Comparison of ENCODE assay signal across 11 mouse cellular contexts in genomic region chr13:113044876-113045275, GRCm38 (mm10). TPM values are rescaled to one million over a fixed set of nuclear protein-coding genes. Genes with fewer than 3 reads are reported as not detected.
DNase-seq lines count a peak whose midpoint lies in the region; ATAC-seq lines count a peak whose summit lies in the region.
"Had no signal": no experiment of that assay in that cellular context is flagged by ENCODE, and none has a peak within 500 bp of the region (broad histone marks: within the 10 kb centered on the region; RNA-seq: fewer than 3 reads in every experiment).

No protein-coding gene starts in this region.

- 30% methylated on average over 3 of the region's 3 CpGs for WGBS in kidney, embryonic 15.5 days
- WGBS in forebrain, embryonic 10.5 days, result 90% methylated on average over 3 of the region's 3 CpGs
- WGBS in intestine, embryonic 14.5 days, result 29% methylated on average over 3 of the region's 3 CpGs
- 74% methylated on average over 3 of the region's 3 CpGs for WGBS in neural tube, embryonic 12.5 days

- no peak overlapping the region for H3K27ac ChIP-seq in kidney, embryonic 15.5 days
- H3K27ac ChIP-seq in forebrain, embryonic 10.5 days, result no peak overlapping the region
- no peak overlapping the region for H3K27ac ChIP-seq in intestine, embryonic 14.5 days (ENCODE audit: low read depth)
- no peak overlapping the region for H3K27ac ChIP-seq in neural tube, embryonic 12.5 days

- peak overlapping the region; percentile 53; the same call in 1 of the 2 replicates for H3K9ac ChIP-seq in kidney, embryonic 15.5 days
- peak overlapping the region; percentile 78 for H3K9ac ChIP-seq in intestine, embryonic 14.5 days (ENCODE audit: low read length)
- H3K9ac ChIP-seq in neural tube, embryonic 12.5 days, result no peak overlapping the region

- ATAC-seq in kidney, embryonic 15.5 days (replicated peaks; ENCODE audit: low FRiP score), result no peak
- no peak for ATAC-seq in intestine, embryonic 14.5 days (replicated peaks; ENCODE audit: low FRiP score, low TSS enrichment, low read depth)
- ATAC-seq in neural tube, embryonic 12.5 days (ENCODE audit: low FRiP score, low read depth), result no peak

- peak overlapping the region; percentile 67 for H3K4me3 ChIP-seq in kidney, embryonic 15.5 days (replicated peaks)
- peak overlapping the region; percentile 65 for H3K4me3 ChIP-seq in forebrain, embryonic 10.5 days
- H3K4me3 ChIP-seq in intestine, embryonic 14.5 days (ENCODE audit: low read depth, low read length), result peak overlapping the region; percentile 61
- H3K4me3 ChIP-seq in neural tube, embryonic 12.5 days, result peak overlapping the region; percentile 42; the same call in 1 of the 2 replicates

- H3K4me2 ChIP-seq in kidney, embryonic 15.5 days, result peak overlapping the region; percentile 61
- H3K4me2 ChIP-seq in intestine, embryonic 14.5 days (ENCODE audit: low read length), result peak overlapping the region; percentile 51
- H3K4me2 ChIP-seq in neural tube, embryonic 12.5 days (replicated peaks), result peak overlapping the region; percentile 55

- H3K36me3 ChIP-seq in kidney, embryonic 15.5 days, result peaks cover 18% of the 10 kb centered on the region
- peaks cover 34% of the 10 kb centered on the region for H3K36me3 ChIP-seq in forebrain, embryonic 10.5 days (replicated peaks)
- H3K36me3 ChIP-seq in intestine, embryonic 14.5 days (ENCODE audit: control insufficient read depth, insufficient read depth, low read length), result peaks cover 19% of the 10 kb centered on the region
- H3K36me3 ChIP-seq in neural tube, embryonic 12.5 days, result no peaks in the 10 kb centered on the region
- H3K36me3 ChIP-seq: G1E had no signal

- 0 out of 2 replicates have a peak, but pooled peaks cover 4% of the 10 kb centered on the region for H3K27me3 ChIP-seq in kidney, embryonic 15.5 days
- no peaks in the 10 kb centered on the region for H3K27me3 ChIP-seq in forebrain, embryonic 10.5 days (ENCODE audit: poor library complexity, severe bottlenecking)
- H3K27me3 ChIP-seq in intestine, embryonic 14.5 days (replicated peaks; ENCODE audit: control insufficient read depth, insufficient read depth, low read length), result no peaks in the 10 kb centered on the region
- no peaks in the 10 kb centered on the region for H3K27me3 ChIP-seq in neural tube, embryonic 12.5 days (replicated peaks)

- H3K9me3 ChIP-seq in kidney, embryonic 15.5 days (replicated peaks), result no peaks in the 10 kb centered on the region
- no peaks in the 10 kb centered on the region for H3K9me3 ChIP-seq in forebrain, embryonic 10.5 days
- H3K9me3 ChIP-seq in intestine, embryonic 14.5 days (ENCODE audit: control insufficient read depth, low read length), result no peaks in the 10 kb centered on the region
- H3K9me3 ChIP-seq in neural tube, embryonic 12.5 days, result no peaks in the 10 kb centered on the region
- H3K9me3 ChIP-seq: G1E had no signal

- peaks cover 20% of the 10 kb centered on the region for H3K4me1 ChIP-seq in kidney, embryonic 15.5 days
- H3K4me1 ChIP-seq in forebrain, embryonic 10.5 days, result peaks cover 13% of the 10 kb centered on the region
- H3K4me1 ChIP-seq in intestine, embryonic 14.5 days (replicated peaks; ENCODE audit: control insufficient read depth, insufficient read depth, low read length), result peaks cover 8% of the 10 kb centered on the region; the same call in 1 of the 2 replicates
- H3K4me1 ChIP-seq in neural tube, embryonic 12.5 days, result 0 out of 2 replicates have a peak, but pooled peaks cover 8% of the 10 kb centered on the region

- DNase-seq in kidney, adult 9 months, result no peak
- DNase-seq in forebrain, embryonic 10.5 days (ENCODE audit: extremely low spot score, low spot score), result no peak
- DNase-seq in intestine, embryonic 14.5 days (ENCODE audit: low spot score), result no peak
- no peak for DNase-seq in gastrocnemius, postnatal 25 days
- no peak for DNase-seq in retina, embryonic 14.5 days (ENCODE audit: low spot score)
- no peak for DNase-seq in kidney, postnatal 10 days

RNA-seq across cellular contexts. Expression of gene Gpx8, which starts 1.3 kb away (rescaled TPM):
- 161 TPM in 2 replicates for polyA plus RNA-seq in kidney, embryonic 15.5 days (2015; fragmentation: Nextera tagmentation; extraction: Ambion mirVana)
- 78.8 and 85.3 TPM in 2 replicates for polyA plus RNA-seq in forebrain, embryonic 10.5 days (2016; fragmentation: Nextera tagmentation; extraction: Ambion mirVana)
- 127 and 142 TPM in 2 replicates for polyA plus RNA-seq in intestine, embryonic 14.5 days (2014; fragmentation: Nextera tagmentation; extraction: Ambion mirVana)
- 91.5 and 93.3 TPM in 2 replicates for polyA plus RNA-seq in neural tube, embryonic 12.5 days (2016; fragmentation: Nextera tagmentation; extraction: Ambion mirVana)
- 10 to 100 TPM; 10.3 to 16.3 TPM for total RNA-seq in gastrocnemius, postnatal 25 days (2021)
- polyA plus RNA-seq: G1E had no signal

RNA-seq across cellular contexts. Expression of gene Cdc20b, which starts 10.0 kb away (rescaled TPM):
- polyA plus RNA-seq in kidney, embryonic 15.5 days (2015; fragmentation: Nextera tagmentation; extraction: Ambion mirVana), result not detected in 2 replicates
- polyA plus RNA-seq in forebrain, embryonic 10.5 days (2016; fragmentation: Nextera tagmentation; extraction: Ambion mirVana), result 0.31 TPM in 1 of 2 replicates, not detected in the other
- polyA plus RNA-seq in intestine, embryonic 14.5 days (2014; fragmentation: Nextera tagmentation; extraction: Ambion mirVana), result not detected in 2 replicates
- not detected in 2 replicates for polyA plus RNA-seq in neural tube, embryonic 12.5 days (2016; fragmentation: Nextera tagmentation; extraction: Ambion mirVana)
- total RNA-seq in gastrocnemius, postnatal 25 days (2021), result not detected
- total RNA-seq: G1E had no signal
- polyA plus RNA-seq: G1E had no signal

RNA-seq across cellular contexts. Expression of gene Mcidas, which starts 51.2 kb away (rescaled TPM):
- not detected in 2 replicates for polyA plus RNA-seq in kidney, embryonic 15.5 days (2015; fragmentation: Nextera tagmentation; extraction: Ambion mirVana)
- polyA plus RNA-seq in forebrain, embryonic 10.5 days (2016; fragmentation: Nextera tagmentation; extraction: Ambion mirVana), result 1.3 and 2.0 TPM in 2 replicates
- 0.07 TPM in 1 of 2 replicates, not detected in the other for polyA plus RNA-seq in intestine, embryonic 14.5 days (2014; fragmentation: Nextera tagmentation; extraction: Ambion mirVana)
- polyA plus RNA-seq in neural tube, embryonic 12.5 days (2016; fragmentation: Nextera tagmentation; extraction: Ambion mirVana), result 0.08 TPM in 1 of 2 replicates, not detected in the other
- not detected for total RNA-seq in gastrocnemius, postnatal 25 days (2021)
- polyA plus RNA-seq: G1E; testis, adult 2 months had no signal

RNA-seq across cellular contexts. Expression of gene Gzma, which starts 55.9 kb away (rescaled TPM):
- not detected in 2 replicates for polyA plus RNA-seq in kidney, embryonic 15.5 days (2015; fragmentation: Nextera tagmentation; extraction: Ambion mirVana)
- polyA plus RNA-seq in forebrain, embryonic 10.5 days (2016; fragmentation: Nextera tagmentation; extraction: Ambion mirVana), result not detected in 2 replicates
- 0.62 and 0.77 TPM in 2 replicates for polyA plus RNA-seq in intestine, embryonic 14.5 days (2014; fragmentation: Nextera tagmentation; extraction: Ambion mirVana)
- polyA plus RNA-seq in neural tube, embryonic 12.5 days (2016; fragmentation: Nextera tagmentation; extraction: Ambion mirVana), result not detected in 2 replicates
- total RNA-seq in gastrocnemius, postnatal 25 days (2021), result not detected
- total RNA-seq: G1E; layer of hippocampus, postnatal 25 days had no signal
- polyA plus RNA-seq: G1E had no signal

RNA-seq across cellular contexts. Expression of gene Ccno, which starts 57.3 kb away (rescaled TPM):
- polyA plus RNA-seq in kidney, embryonic 15.5 days (2015; fragmentation: Nextera tagmentation; extraction: Ambion mirVana), result 0.49 and 0.61 TPM in 2 replicates
- polyA plus RNA-seq in forebrain, embryonic 10.5 days (2016; fragmentation: Nextera tagmentation; extraction: Ambion mirVana), result 1.9 and 3.0 TPM in 2 replicates
- polyA plus RNA-seq in intestine, embryonic 14.5 days (2014; fragmentation: Nextera tagmentation; extraction: Ambion mirVana), result 0.19 and 0.24 TPM in 2 replicates
- 0.17 and 0.32 TPM in 2 replicates for polyA plus RNA-seq in neural tube, embryonic 12.5 days (2016; fragmentation: Nextera tagmentation; extraction: Ambion mirVana)
- not detected for total RNA-seq in gastrocnemius, postnatal 25 days (2021)
- polyA plus RNA-seq: G1E had no signal
